Mouse (Mus musculus) liver, embryonic 14.5 days (tissue): Measurements from ENCODE around the gene Cyp4f18. TPM values are rescaled to one million over a fixed set of nuclear protein-coding genes. Genes with fewer than 3 reads are reported as not detected.
A peak's percentile ranks its signal among the peaks of the same experiment; 100 is the strongest.
"Not testable (repeated sequence)": the region's sequence is repeated elsewhere in the genome, so short reads cannot be mapped to it uniquely, and the experiment has no call there.

Source experiments
- ATAC-seq: fragments of 200-750 bp; cut with Nextera tagmentation; 2 replicates; pipeline ENCODE4 v1.8.0; 2017; ENCODE audit warnings: moderate number of reproducible peaks, mild to moderate bottlenecking, moderate library complexity; ENCODE audit not compliant: insufficient read depth
- DNase-seq, 3 experiments: peaks; one replicate each; pipeline ENCODE4 v3.0.0-alpha.2; 2012 to 2013; ENCODE audit warnings: low read depth in 3 of 3, low spot score in 3 of 3
- H3K27ac ChIP-seq: fragments of 300-500 bp; sonication (generic); 2 replicates; pipeline ENCODE4 v1.5.1; 2014; ENCODE audit warnings: moderate library complexity, mild to moderate bottlenecking, control low read depth, inconsistent platforms
- H3K27me3 ChIP-seq: fragments of 300-500 bp; sonication (generic); 2 replicates; pipeline ENCODE4 v1.6.1; 2014; ENCODE audit warnings: mild to moderate bottlenecking, low read length, moderate library complexity; ENCODE audit not compliant: control insufficient read depth, insufficient read depth
- H3K36me3 ChIP-seq: fragments of 300-500 bp; sonication (generic); replicated peaks from 2 replicates; pipeline ENCODE4 v1.6.1; 2014; ENCODE audit warnings: low read depth; ENCODE audit not compliant: control insufficient read depth, insufficient read depth
- H3K4me1 ChIP-seq, 2 experiments: fragments of 200-500 bp in 1 of 2; fragments of 300-500 bp in 1 of 2; sonication (generic) in 1 of 2; replicated peaks; 2 replicates each; pipeline ENCODE4 v1.6.1; 2012 to 2014; ENCODE audit warnings: antibody characterized with exemption in 1 of 2, inconsistent platforms in 1 of 2, low read length in 1 of 2; ENCODE audit not compliant: control insufficient read depth in 2 of 2, insufficient read depth in 2 of 2
- H3K4me2 ChIP-seq: fragments of 300-500 bp; sonication (generic); 2 replicates; pipeline ENCODE4 v1.6.1; 2014; ENCODE audit warnings: low read depth, mild to moderate bottlenecking, control low read depth, moderate library complexity
- H3K4me3 ChIP-seq, 2 experiments: fragments of 200-500 bp in 1 of 2; fragments of 300-500 bp in 1 of 2; sonication (generic) in 1 of 2; 2 replicates each; pipeline ENCODE4 v1.5.1; 2012 to 2014; ENCODE audit warnings: low read depth in 2 of 2, low read length in 2 of 2, mild to moderate bottlenecking in 2 of 2, control low read depth in 1 of 2, inconsistent platforms in 1 of 2, moderate library complexity in 1 of 2; ENCODE audit not compliant: insufficient read depth in 1 of 2
- H3K9ac ChIP-seq: fragments of 300-500 bp; sonication (generic); replicated peaks from 2 replicates; pipeline ENCODE4 v1.6.1; 2014; ENCODE audit warnings: mild to moderate bottlenecking, control low read depth, moderate library complexity
- H3K9me3 ChIP-seq: fragments of 300-500 bp; sonication (generic); 2 replicates; pipeline ENCODE4 v1.6.1; 2016; ENCODE audit warnings: low read length, mixed read lengths; ENCODE audit not compliant: control insufficient read depth
- CTCF ChIP-seq: IDR thresholded peaks from 2 replicates; pipeline ENCODE4 v1.5.1; 2016; ENCODE audit warnings: antibody characterized with exemption, low read depth, control low read depth
- EP300 ChIP-seq: IDR thresholded peaks from 2 replicates; pipeline ENCODE4 v1.6.1; 2016; ENCODE audit warnings: antibody characterized with exemption, low read depth
- WGBS: fragments of 180-500 bp; shearing (Covaris S2); extraction: QIAGEN DNeasy Blood & Tissue Kit; methylation state at CpG from one replicate; pipeline ENCODE4 v1.1.7; 2014; ENCODE audit not compliant: insufficient replicate concordance; 5-methylcytosine and 5-hydroxymethylcytosine counted together
- polyA plus RNA-seq, 2 experiments: library from polyadenylated mRNA; depleted of rRNA in 1 of 2; stranded (reverse) in 1 of 2; unstranded in 1 of 2; fragments of >200 nt; fragmentation: Nextera tagmentation in 1 of 2; extraction: Ambion mirVana in 1 of 2; gene quantifications; 2 replicates each; pipeline versions ENCODE4 v1.2.1 to v1.2.3; 2012 to 2014

Cyp4f18 gene
- polyA plus RNA-seq (2012; rRNA removed) (1.4 TPM in 2 replicates), polyA plus RNA-seq (2014; fragmentation: Nextera tagmentation; extraction: Ambion mirVana) (1.1 and 2.1 TPM in 2 replicates)

DNA sequence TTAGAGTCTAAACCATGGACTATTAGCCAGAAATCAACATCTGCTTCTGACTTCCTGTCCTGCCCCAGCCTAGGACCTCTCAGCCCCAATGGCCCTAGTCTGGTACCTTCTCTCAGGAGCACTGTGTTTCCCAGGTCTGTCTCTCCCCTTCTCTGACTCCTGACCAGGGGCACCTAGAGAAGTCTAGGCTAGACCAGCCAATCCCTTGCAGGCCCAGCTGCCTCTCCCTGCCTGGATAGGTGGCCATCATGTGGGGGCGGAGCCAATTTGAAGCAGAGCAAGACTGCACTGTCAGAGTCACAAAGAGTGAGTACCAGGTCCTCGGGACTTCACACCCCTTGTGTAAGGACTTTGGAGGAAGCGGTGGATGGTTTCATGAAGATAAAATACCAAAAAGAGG, at the start of gene Cyp4f18:
Cyp4f18 (minus strand) TSS at position 154 of the 400 bp plus-strand sequence.
- Histone ChIP-seq H3K27ac (no peak within 1 kb of the TSS), H3K9ac (no peak within 1 kb of the TSS), H3K36me3 (no peaks in the 10 kb centered on the region), H3K27me3 (no peaks in the 10 kb centered on the region), H3K4me3 (no peak within 1 kb of the TSS), H3K4me2 (no peak within 1 kb of the TSS), H3K4me1 (no peaks in the 10 kb centered on the region; a peak in 1 of 4 replicates), H3K9me3 (no peaks in the 10 kb centered on the region)
- TF ChIP-seq EP300: no peak
- ATAC-seq: no peak
- WGBS: 38% methylated on average over 3 of the region's 3 CpGs
- DNase-seq: no peak

DNA sequence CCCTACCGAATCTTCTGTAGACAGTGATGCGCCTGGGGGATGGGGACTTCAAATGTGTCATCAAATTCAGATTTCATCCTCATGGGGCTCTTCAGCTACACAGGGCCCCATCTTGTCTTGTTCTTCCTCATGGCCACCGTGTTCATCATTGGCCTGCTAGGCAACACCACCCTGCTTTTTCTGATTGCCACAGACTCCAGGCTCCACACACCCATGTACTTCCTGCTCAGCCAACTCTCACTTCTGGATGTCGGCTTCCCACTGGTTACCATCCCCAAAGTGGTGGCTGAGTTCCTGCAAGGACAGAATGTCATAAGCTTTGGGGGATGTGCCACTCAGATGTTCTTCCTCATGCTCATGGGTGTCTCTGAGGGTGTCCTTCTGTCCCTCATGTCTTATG, 48.2 kb upstream of the Cyp4f18 start:
- H3K4me2 ChIP-seq, H3K36me3 ChIP-seq, H3K9ac ChIP-seq, DNase-seq, H3K9me3 ChIP-seq, ATAC-seq, H3K4me1 ChIP-seq, H3K4me3 ChIP-seq, H3K27ac ChIP-seq, H3K27me3 ChIP-seq: not testable (repeated sequence)
- whole genome bisulfite sequencing: 65% methylated on average over 3 of the region's 4 CpGs

DNA sequence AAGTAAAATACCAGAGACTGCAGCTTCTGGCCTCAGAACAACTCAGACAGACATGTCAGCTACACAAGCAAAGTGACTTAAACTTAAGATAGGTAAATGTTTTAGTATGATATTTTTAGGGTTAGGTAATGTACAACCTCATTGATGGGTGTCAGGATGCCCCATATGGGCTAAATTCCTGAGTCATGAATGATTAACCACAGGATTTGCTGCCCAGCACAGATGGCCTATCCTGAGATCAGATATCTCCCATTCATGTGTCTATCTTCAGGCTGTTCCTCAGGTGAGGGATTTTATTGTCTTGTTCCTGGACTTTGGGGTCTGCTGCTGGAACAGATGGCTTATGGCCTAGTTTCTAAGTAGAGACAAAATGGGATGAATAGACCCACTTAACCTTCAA, 45.2 kb upstream of the Cyp4f18 start:
- DNase-seq, H3K4me3 ChIP-seq, ATAC-seq, H3K9ac ChIP-seq, H3K9me3 ChIP-seq, H3K4me2 ChIP-seq, H3K27ac ChIP-seq, H3K4me1 ChIP-seq, H3K27me3 ChIP-seq, H3K36me3 ChIP-seq: not testable (repeated sequence)

DNA sequence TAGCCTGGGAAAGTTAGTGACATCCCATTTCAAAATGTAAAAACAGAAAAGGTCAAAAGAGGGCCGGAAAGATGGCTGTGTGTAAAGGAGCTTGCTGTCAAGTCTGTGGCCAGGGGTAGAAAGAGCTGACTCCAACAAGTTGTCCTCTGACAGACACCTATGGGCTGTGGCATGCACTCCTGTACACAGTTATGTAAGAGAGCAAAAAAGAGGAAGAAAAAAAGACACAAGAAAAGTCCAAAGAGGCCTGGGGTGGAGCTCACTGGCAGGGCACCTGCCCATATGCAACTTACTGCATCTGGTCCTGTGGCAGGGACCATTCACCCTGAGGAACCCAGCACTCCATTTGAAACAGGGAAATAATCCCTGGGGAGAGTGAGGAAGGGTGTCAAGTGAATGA, 33.1 kb upstream of the Cyp4f18 start:
- H3K4me3 ChIP-seq: no peak overlapping the region
- no peaks in the 10 kb centered on the region for H3K4me1 ChIP-seq
- 40% methylated on average over 1 of the region's 1 CpGs for whole genome bisulfite sequencing
- no peak for TF ChIP-seq CTCF
- TF ChIP-seq EP300: no peak
- no peak overlapping the region for H3K4me2 ChIP-seq
- ATAC-seq: no peak
- H3K9me3 ChIP-seq: no peaks in the 10 kb centered on the region
- no peaks in the 10 kb centered on the region for H3K27me3 ChIP-seq
- no peaks in the 10 kb centered on the region for H3K36me3 ChIP-seq
- no peak overlapping the region for H3K9ac ChIP-seq
- no peak for DNase-seq
- H3K27ac ChIP-seq: no peak overlapping the region

DNA sequence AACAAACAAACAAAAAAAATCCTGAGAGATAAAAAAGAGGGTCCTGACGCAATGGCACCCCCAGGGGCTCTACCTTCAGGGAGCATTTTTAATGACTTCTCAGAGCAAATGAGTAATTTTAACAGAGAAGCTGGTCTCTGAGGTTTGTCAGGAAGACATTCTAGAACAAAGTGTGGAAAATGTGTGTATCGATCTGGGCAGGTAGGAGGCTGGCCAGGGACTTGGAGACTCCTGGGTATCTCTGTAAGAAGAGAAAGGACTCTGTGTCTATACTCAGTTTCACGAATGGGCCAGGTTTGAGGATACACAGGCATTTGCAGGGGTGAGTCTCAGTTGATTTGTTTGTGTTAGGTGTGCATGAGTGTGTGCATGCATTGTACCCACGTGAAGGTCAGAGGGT, 31.5 kb upstream of the Cyp4f18 start, which contains the start of gene Olfr372:
Olfr372 (plus strand) TSS at position 301 of the 400 bp plus-strand sequence.
- not testable (repeated sequence) for ATAC-seq, H3K27ac ChIP-seq, H3K9ac ChIP-seq, H3K27me3 ChIP-seq, H3K4me3 ChIP-seq, H3K9me3 ChIP-seq, H3K4me2 ChIP-seq, H3K4me1 ChIP-seq, H3K36me3 ChIP-seq, DNase-seq
- 63% methylated on average over 4 of the region's 4 CpGs for WGBS

DNA sequence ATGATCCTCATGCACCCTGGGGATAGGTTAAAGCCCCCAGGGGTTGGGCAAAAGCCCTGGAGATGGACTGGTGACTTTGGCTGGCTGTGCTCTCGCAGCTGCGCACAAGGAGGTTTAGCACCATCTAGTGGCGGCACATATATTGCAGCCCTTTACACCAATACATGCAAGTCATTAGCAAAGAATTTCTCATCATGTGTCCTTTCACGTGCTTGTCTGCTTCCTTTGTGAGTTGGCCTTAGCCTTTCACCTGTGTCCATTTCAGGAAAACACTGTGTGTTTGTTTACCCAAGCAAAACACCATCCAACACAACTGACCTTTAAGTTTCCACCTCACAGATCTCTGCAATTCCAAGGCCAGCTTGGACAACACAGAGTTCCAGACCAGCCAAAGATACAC, 23.5 kb upstream of the Cyp4f18 start:
- H3K4me3 ChIP-seq, DNase-seq: not testable (repeated sequence)

DNA sequence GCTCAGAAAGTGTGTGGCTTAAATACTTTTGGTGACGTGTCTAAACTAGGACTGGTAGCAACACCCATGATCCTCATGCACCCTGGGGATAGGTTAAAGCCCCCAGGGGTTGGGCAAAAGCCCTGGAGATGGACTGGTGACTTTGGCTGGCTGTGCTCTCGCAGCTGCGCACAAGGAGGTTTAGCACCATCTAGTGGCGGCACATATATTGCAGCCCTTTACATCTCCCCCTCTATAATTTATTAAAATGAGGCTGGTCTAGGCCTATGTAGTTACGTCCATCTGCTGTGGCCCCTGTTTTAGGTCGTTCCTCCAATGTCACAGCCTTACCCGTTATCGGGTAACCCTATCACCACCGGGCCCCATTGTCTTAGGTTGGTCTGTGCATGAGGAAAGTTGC, 15.5 kb upstream of the Cyp4f18 start:
- H3K4me1 ChIP-seq, H3K4me3 ChIP-seq, H3K27ac ChIP-seq, DNase-seq, H3K27me3 ChIP-seq, H3K4me2 ChIP-seq, H3K9ac ChIP-seq, H3K9me3 ChIP-seq, ATAC-seq, H3K36me3 ChIP-seq: not testable (repeated sequence)
- WGBS: 11% methylated on average over 4 of the region's 9 CpGs

More for the DNA sequence above, 23.5 kb upstream of the Cyp4f18 start:
- 19% methylated on average over 4 of the region's 4 CpGs for WGBS
- H3K9ac ChIP-seq, H3K4me2 ChIP-seq, H3K27me3 ChIP-seq, H3K27ac ChIP-seq, ATAC-seq, H3K4me1 ChIP-seq, H3K36me3 ChIP-seq, H3K9me3 ChIP-seq: not testable (repeated sequence)
- TF ChIP-seq CTCF: peak; percentile 60
